In the genomic region with DNA sequence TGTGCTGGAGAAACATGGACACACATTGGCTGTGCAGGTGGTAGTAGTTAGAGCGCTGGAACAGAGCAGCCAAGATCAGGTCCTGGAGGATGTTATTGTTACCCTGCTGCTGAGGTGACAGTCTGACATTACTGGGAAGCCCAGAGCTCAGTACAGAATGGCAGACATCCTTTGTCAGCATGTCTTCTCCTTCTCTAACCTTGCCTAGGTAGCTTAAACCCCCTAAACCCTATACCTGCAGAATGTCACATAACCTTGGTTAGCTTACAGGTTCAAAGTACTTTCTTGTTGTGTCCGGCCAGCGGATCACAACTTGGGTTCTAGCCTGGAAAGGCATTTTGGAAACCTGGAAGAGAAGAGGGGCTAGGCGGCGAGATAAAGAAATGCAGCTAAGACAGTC, we compare ENCODE assay signal across 23 mouse cellular contexts.
DNase-seq lines count a peak whose midpoint lies in the region; ATAC-seq and TF ChIP-seq lines count a peak whose summit lies in the region.
"Had no signal": no experiment of that assay in that cellular context is flagged by ENCODE, and none has a peak within 500 bp of the region (broad histone marks: within the 10 kb centered on the region; RNA-seq: fewer than 3 reads in every experiment).

No protein-coding gene starts in this region.

- no peak overlapping the region for H3K4me3 ChIP-seq in midbrain, embryonic 11.5 days (ENCODE audit: low read depth, low read length)
- no peak overlapping the region for H3K4me3 ChIP-seq in midbrain, postnatal 0 days (ENCODE audit: low read depth, low read length)
- no peak overlapping the region for H3K4me3 ChIP-seq in intestine, embryonic 14.5 days (ENCODE audit: low read depth, low read length)
- H3K4me3 ChIP-seq in intestine, embryonic 16.5 days (ENCODE audit: low read length) = no peak overlapping the region
- H3K4me3 ChIP-seq: gastrocnemius, adult 2 months; hindbrain, embryonic 12.5 days; hindbrain, embryonic 15.5 days had no signal

- WGBS in midbrain, embryonic 11.5 days = 72% methylated on average over 5 of the region's 5 CpGs
- WGBS in midbrain, postnatal 0 days = 72% methylated on average over 5 of the region's 5 CpGs
- 42% methylated on average over 5 of the region's 5 CpGs for WGBS in intestine, embryonic 14.5 days
- WGBS in intestine, embryonic 16.5 days = 52% methylated on average over 5 of the region's 5 CpGs

- H3K9ac ChIP-seq in midbrain, embryonic 11.5 days (ENCODE audit: low read length) = no peak overlapping the region
- no peak overlapping the region for H3K9ac ChIP-seq in midbrain, postnatal 0 days (replicated peaks; ENCODE audit: low read length, poor library complexity, severe bottlenecking)
- no peak overlapping the region for H3K9ac ChIP-seq in intestine, embryonic 14.5 days (ENCODE audit: low read length)
- H3K9ac ChIP-seq in intestine, embryonic 16.5 days (ENCODE audit: low read depth, low read length) = no peak overlapping the region
- H3K9ac ChIP-seq: forebrain, postnatal 0 days; hindbrain, embryonic 12.5 days; hindbrain, embryonic 15.5 days had no signal

- peak; percentile 17 for DNase-seq in midbrain, embryonic 11.5 days (ENCODE audit: low spot score, missing footprints)
- DNase-seq in midbrain, postnatal 0 days (ENCODE audit: low spot score) = no peak
- no peak for DNase-seq in intestine, embryonic 14.5 days (ENCODE audit: low spot score)
- no peak for DNase-seq in embryo, embryonic 9.5 days (ENCODE audit: extremely low spot score)
- DNase-seq: adrenal gland, adult 8-10 months; adrenal gland, postnatal 25 days; cerebellum, adult 11-12 months; cerebellum, adult 8-10 months; cerebellum, postnatal 10 days; cerebellum, postnatal 36 days; embryo, embryonic 11 days; forebrain, postnatal 0 days; gastrocnemius, adult 2 months; gastrocnemius, postnatal 14 days; heart, adult 11 months had no signal

- no peaks in the 10 kb centered on the region for H3K36me3 ChIP-seq in midbrain, embryonic 11.5 days (ENCODE audit: control insufficient read depth, insufficient read depth, low read length)
- no peaks in the 10 kb centered on the region for H3K36me3 ChIP-seq in midbrain, postnatal 0 days (ENCODE audit: insufficient read depth, low read length)
- H3K36me3 ChIP-seq in intestine, embryonic 14.5 days (ENCODE audit: control insufficient read depth, insufficient read depth, low read length) = no peaks in the 10 kb centered on the region
- H3K36me3 ChIP-seq in intestine, embryonic 16.5 days (ENCODE audit: control insufficient read depth, insufficient read depth, low read length) = no peaks in the 10 kb centered on the region
- H3K36me3 ChIP-seq: hindbrain, embryonic 12.5 days; hindbrain, embryonic 15.5 days had no signal

- H3K27me3 ChIP-seq in midbrain, embryonic 11.5 days (ENCODE audit: control insufficient read depth, insufficient read depth, low read length) = no peaks in the 10 kb centered on the region
- H3K27me3 ChIP-seq in midbrain, postnatal 0 days (ENCODE audit: insufficient read depth, low read length) = no peaks in the 10 kb centered on the region
- no peaks in the 10 kb centered on the region for H3K27me3 ChIP-seq in intestine, embryonic 14.5 days (replicated peaks; ENCODE audit: control insufficient read depth, insufficient read depth, low read length)
- no peaks in the 10 kb centered on the region for H3K27me3 ChIP-seq in intestine, embryonic 16.5 days (replicated peaks; ENCODE audit: control insufficient read depth, insufficient read depth, low read length)
- H3K27me3 ChIP-seq: hindbrain, embryonic 12.5 days; hindbrain, embryonic 15.5 days had no signal

- no peak overlapping the region for H3K27ac ChIP-seq in midbrain, embryonic 11.5 days (ENCODE audit: low read depth, low read length)
- no peak overlapping the region for H3K27ac ChIP-seq in midbrain, postnatal 0 days (ENCODE audit: low read depth, low read length)
- H3K27ac ChIP-seq in intestine, embryonic 14.5 days (ENCODE audit: low read depth) = no peak overlapping the region
- H3K27ac ChIP-seq in intestine, embryonic 16.5 days (ENCODE audit: low read length) = no peak overlapping the region
- H3K27ac ChIP-seq: gastrocnemius, adult 2 months; hindbrain, embryonic 12.5 days; hindbrain, embryonic 15.5 days had no signal

- TF ChIP-seq CTCF in midbrain, postnatal 0 days (IDR thresholded peaks at IDR 0.05) = no peak

- ATAC-seq in midbrain, embryonic 11.5 days (ENCODE audit: low FRiP score) = no peak
- ATAC-seq in midbrain, postnatal 0 days (ENCODE audit: low FRiP score) = no peak
- ATAC-seq in intestine, embryonic 14.5 days (replicated peaks; ENCODE audit: low FRiP score, low TSS enrichment, low read depth) = 0 out of 2 replicates have a peak, but pooled peaks have one; percentile 19
- peak; percentile 50; the same call in 1 of the 2 replicates for ATAC-seq in intestine, embryonic 16.5 days
- no peak for ATAC-seq in erythroblast, adult 5-6 weeks (replicated peaks; ENCODE audit: low FRiP score, poor library complexity, severe bottlenecking)
- ATAC-seq: activated CD4-positive, CD25-positive, alpha-beta regulatory T cell, adult 4 months; CD4-positive, CD25-positive, alpha-beta regulatory T cell, adult 4 months; forebrain, embryonic 14.5 days; forebrain, postnatal 0 days had no signal

- H3K9me3 ChIP-seq in midbrain, embryonic 11.5 days (ENCODE audit: control insufficient read depth, low read length) = no peaks in the 10 kb centered on the region
- no peaks in the 10 kb centered on the region for H3K9me3 ChIP-seq in midbrain, postnatal 0 days (ENCODE audit: low read length)
- H3K9me3 ChIP-seq in intestine, embryonic 14.5 days (ENCODE audit: control insufficient read depth, low read length) = no peaks in the 10 kb centered on the region
- no peaks in the 10 kb centered on the region for H3K9me3 ChIP-seq in intestine, embryonic 16.5 days (ENCODE audit: control insufficient read depth, low read length)
- H3K9me3 ChIP-seq: hindbrain, embryonic 12.5 days; hindbrain, embryonic 15.5 days had no signal

- H3K4me2 ChIP-seq in midbrain, embryonic 11.5 days = no peak overlapping the region
- no peak overlapping the region for H3K4me2 ChIP-seq in midbrain, postnatal 0 days (ENCODE audit: low read depth, low read length, poor library complexity, severe bottlenecking)
- no peak overlapping the region for H3K4me2 ChIP-seq in intestine, embryonic 14.5 days (ENCODE audit: low read length)
- peak overlapping the region; percentile 16; the same call in 1 of the 2 replicates for H3K4me2 ChIP-seq in intestine, embryonic 16.5 days (ENCODE audit: low read depth, low read length)
- H3K4me2 ChIP-seq: heart, embryonic 11.5 days; hindbrain, embryonic 12.5 days; hindbrain, embryonic 15.5 days had no signal

- H3K4me1 ChIP-seq in midbrain, embryonic 11.5 days (ENCODE audit: control insufficient read depth, insufficient read depth, low read length) = no peaks in the 10 kb centered on the region
- H3K4me1 ChIP-seq in midbrain, postnatal 0 days (ENCODE audit: insufficient read depth, low read length) = no peaks in the 10 kb centered on the region
- H3K4me1 ChIP-seq in intestine, embryonic 14.5 days (replicated peaks; ENCODE audit: control insufficient read depth, insufficient read depth, low read length) = no peaks in the 10 kb centered on the region
- no peaks in the 10 kb centered on the region for H3K4me1 ChIP-seq in intestine, embryonic 16.5 days (ENCODE audit: control insufficient read depth, insufficient read depth, low read length)
- H3K4me1 ChIP-seq: hindbrain, embryonic 12.5 days; hindbrain, embryonic 15.5 days had no signal

Comparison
In these comparisons a context has a peak if more than half of its experiments do, and no peak if none do; other contexts are left out.
1. ATAC-seq: peak in intestine, embryonic 14.5 days (single experiment) and intestine, embryonic 16.5 days (single experiment); none in midbrain, embryonic 11.5 days (single experiment), midbrain, postnatal 0 days (single experiment) and erythroblast, adult 5-6 weeks (single experiment).